Mouse (Mus musculus): ENCODE results near the gene Klhl26. TPM values are rescaled to one million over a fixed set of nuclear protein-coding genes. Genes with fewer than 3 reads are reported as not detected.

The Klhl26 gene
- total RNA-seq, 2 experiments from 2014 or later = 40.3 to 44.2 TPM

DNA sequence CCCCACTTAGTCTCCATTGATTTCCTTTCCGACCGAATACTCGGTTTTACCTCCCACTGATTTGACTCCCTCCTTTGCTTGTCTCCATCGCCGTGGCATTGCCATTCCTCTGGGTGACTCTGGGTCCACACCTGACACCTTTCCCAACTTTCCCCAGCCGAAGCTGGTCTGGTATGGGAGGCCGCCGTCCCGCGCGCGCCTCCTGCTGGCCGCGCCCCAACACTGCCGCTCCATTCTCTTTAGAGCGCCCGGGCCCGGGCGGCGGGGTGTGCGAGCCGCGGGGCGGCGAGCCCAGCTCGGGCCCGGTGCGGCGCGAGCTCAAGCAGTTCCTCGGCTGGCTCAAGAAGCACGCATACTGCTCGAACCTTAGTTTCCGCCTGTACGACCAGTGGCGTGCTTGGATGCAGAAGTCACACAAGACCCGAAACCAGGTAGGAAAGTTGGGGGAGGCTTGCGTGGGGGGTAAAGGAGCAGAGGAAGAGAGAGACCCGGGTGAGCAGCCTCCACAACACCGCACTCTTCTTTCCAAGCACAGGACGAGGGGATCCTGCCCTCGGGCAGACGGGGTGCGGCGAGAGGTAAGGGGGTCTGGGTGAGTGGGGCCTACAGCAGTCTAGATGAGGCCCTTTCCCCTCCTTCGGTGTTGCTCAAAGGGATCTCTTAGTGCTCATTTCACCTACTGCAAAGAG, 26.4 kb upstream of the Klhl26 start:
- peak; percentile 55 to 63 for DNase-seq (ENCODE audit: low spot score in 2 of 2)
- intact Hi-C loops (cut with DNase I) = loop anchor here (1.0 to 2.0 kb wide), 2 partner anchors 86 to 120 kb away; no protein-coding TSS in a partner anchor

DNA sequence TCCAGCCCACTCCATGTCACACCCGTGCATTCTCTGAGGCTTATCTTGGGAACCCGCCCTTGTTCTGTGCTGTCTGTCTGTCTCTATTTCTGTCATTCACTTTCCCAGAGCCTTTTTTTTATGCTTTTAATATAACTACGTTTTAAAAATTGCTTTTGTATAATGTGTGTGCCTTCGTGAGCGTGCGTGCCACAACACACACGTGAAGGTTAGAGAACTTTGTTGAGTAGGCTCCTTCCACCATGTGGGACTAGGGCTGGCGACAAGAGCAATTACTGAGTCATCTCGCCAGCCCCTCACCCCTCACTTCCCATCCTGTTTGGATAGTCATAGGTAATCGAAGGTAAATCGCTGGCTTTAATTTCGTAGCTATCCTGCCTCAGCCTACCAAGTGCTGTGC, 25.8 kb upstream of the Klhl26 start:
- intact Hi-C loops (cut with DNase I) = loop anchor here (2.0 kb wide), 1 partner anchor 86 kb away; no protein-coding TSS in a partner anchor
- peak in 1 of 2 experiments; percentile 38 for DNase-seq (ENCODE audit: low spot score in 2 of 2)

DNA sequence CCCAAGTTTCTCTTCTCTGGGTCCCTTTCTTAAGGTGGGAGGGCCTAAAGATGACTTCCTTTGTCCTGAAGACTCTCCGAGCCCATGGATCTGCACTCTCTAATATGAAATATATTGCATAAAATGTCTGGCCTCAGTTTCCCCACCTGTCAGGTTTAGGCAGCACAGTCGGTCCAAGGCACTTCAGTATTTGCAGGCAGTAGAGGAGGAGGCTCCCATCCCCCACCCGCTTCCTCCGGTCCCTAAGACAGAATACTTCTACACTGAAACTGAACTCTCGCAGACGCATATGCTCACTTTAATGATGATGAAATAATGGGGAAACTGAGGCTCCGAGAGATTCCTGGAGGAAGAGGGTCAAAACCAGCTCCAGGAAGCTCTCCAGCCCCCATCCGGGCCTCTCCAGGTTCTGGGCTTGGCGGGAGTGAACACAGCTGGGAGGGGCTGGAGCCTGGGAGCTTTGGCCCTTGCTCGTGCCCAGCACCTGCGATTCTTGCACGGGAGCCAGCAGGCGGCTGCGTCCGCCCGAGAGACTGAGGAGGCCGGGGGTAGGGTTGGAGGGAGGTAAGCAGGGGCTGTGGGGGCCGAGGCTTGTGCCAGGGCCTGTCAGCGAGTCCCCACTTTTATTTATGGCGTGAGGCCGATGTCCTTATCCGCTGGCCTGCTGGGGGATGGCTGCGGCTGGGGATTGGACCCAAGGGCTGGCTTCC, 25.2 kb upstream of the Klhl26 start:
- no peak for DNase-seq (ENCODE audit: low spot score in 2 of 2)
- intact Hi-C loops (cut with DNase I) = loop anchor here (2.0 kb wide), 1 partner anchor 85 kb away; no protein-coding TSS in a partner anchor

DNA sequence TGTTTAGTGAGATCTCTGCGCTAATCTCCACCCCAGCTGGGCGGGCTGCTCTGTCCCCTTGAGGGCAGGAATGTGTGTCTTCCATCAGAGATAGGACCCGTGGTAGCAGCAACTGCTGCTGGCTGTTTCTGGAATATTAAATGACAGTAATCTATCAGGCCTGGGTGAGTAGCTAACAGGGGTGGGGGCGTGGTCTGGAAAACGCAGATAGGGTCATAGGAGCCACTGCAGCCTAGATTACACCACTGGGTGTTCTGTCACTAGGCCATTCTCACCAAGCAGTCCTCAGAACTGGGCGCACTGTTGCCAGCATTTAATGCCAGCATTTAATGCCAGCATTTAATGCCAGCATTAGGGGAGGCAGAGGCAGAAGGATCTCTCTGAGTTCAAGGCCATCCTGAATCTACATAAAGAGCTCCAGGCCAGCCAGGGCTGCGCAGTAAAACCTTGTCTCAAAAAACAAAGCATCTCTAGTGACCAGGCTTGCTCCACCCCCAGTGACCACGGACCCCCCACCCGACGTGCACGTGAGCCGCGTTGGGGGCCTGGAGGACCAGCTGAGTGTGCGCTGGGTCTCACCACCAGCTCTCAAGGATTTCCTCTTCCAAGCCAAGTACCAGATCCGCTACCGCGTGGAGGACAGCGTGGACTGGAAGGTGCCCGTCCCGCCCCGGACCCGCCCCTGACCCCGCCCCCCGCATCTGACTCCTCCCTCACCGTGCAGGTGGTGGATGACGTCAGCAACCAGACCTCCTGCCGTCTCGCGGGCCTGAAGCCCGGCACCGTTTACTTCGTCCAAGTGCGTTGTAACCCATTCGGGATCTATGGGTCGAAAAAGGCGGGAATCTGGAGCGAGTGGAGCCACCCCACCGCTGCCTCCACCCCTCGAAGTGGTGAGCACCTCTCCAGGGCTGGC, 23.9 kb upstream of the Klhl26 start:
- intact Hi-C loops (cut with DNase I) = no loop called here
- no peak for DNase-seq (ENCODE audit: low spot score in 2 of 2)

DNA sequence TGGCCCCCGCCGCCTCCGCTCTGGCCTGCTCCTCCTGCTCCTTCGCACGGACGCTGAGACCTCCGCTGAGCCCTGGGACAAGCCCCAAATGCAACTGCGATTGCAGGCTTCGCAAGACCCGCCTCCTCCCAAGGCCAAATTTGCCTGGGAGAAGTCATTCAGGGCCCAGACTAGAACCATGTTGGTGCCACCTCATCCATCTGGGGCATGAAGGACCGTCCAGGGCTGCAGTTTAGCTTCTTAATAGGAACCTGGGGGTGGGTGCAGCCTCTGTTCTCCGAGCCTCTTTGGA, 18.9 kb upstream of the Klhl26 start:
- intact Hi-C loops (cut with DNase I) = no loop called here
- DNase-seq (ENCODE audit: low spot score in 2 of 2) = no peak

DNA sequence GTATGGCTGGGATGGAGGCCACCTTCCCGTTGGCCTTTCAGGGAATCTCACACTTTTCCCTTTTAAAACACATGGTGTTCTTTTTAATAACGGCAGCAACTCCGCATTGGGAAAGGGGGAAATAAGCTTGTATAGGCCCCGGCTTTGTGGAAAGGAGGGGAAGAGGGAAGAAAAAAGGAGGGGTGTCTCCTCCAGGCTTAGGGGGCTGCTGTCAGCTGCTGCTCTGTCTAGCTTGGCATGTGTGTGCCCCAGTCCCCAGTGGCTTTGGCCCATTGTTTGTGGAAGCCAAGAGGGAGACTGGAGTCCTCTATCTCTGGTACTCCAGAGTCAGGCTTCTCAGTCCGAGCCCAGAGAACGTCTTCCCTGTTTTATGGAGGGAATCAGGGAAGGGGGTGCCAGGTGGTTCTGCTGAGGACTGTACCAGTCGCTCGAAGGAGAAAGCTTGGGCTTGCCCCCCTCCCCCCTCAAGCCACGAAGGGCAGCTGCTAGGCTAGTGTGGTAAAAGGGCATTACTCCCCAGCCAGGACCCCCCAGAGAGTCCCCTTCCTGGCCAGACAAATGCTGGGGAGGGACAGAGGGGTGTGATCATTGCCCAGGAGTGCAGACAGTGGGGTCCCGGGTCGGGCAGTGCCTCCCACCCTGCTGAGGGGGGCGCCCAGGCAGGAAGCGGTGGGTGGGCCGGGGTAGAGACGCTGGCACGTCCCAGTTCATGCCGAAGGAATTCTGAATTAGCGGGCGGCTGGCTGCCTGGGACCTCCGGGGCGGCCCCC, 18.4 kb upstream of the Klhl26 start:
- intact Hi-C loops (cut with DNase I) = no loop called here
- DNase-seq (ENCODE audit: low spot score in 2 of 2) = no peak

DNA sequence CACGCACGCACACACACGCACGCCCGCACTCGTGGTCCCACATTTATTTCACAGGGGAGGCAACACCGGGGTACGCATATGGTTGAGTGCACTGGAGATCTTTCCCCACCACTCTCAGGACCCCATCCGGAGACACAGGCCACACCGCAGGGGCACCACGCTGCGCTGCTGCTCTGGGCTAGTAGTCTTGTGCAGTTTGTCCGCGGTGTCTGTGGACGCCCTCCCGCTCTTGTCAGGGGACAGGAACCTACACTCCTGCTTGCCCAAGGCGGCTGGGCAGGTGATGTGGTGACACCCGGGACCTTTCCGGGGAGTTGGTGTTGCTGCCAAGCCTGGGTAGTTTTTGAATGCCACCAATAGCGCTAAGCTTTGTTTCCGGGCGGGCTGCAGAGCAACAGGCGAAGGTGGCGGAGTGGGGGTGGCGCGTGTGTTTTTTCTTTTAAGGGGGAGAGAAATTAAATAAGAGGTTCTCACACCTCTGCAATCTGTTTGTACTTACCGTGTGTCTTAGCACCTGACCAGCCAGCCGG, 17.7 kb upstream of the Klhl26 start:
- intact Hi-C loops (cut with DNase I) = no loop called here
- no peak for DNase-seq (ENCODE audit: low spot score in 2 of 2)

DNA sequence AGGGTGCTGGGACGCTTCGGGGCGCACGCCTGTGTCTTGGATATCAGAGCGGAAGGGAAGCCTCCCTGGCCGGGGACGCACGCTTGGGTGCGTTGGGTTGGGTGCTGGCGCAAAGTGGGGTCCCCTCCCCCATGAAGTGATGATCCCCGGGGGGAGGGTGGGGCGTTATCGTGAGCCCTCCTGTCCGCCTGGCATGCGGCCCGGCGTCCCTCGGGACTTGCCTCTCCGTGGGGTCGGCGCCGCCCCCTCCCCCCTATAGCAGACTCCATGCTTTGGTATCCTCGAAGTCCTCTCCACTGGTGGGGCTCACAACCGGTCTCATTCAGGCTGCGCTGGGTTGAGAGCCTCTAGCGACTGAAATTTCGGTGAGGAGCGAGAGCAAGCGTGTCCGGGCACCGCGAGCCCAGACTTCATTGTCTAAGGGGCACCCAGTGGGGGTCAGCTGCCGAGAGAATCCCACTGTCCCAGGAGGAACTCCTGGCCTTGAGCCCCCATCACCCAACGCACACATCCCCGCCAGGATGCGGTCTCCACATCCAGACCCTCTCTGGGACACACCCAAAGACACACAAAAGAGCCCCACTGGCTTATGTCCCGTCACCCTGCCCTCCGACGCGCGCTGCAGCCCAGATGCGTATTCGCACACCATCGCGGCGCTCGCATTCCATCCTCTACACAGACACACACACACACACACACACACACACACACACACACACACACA, 17.1 kb upstream of the Klhl26 start:
- no peak for DNase-seq (ENCODE audit: low spot score in 2 of 2)
- intact Hi-C loops (cut with DNase I) = no loop called here

DNA sequence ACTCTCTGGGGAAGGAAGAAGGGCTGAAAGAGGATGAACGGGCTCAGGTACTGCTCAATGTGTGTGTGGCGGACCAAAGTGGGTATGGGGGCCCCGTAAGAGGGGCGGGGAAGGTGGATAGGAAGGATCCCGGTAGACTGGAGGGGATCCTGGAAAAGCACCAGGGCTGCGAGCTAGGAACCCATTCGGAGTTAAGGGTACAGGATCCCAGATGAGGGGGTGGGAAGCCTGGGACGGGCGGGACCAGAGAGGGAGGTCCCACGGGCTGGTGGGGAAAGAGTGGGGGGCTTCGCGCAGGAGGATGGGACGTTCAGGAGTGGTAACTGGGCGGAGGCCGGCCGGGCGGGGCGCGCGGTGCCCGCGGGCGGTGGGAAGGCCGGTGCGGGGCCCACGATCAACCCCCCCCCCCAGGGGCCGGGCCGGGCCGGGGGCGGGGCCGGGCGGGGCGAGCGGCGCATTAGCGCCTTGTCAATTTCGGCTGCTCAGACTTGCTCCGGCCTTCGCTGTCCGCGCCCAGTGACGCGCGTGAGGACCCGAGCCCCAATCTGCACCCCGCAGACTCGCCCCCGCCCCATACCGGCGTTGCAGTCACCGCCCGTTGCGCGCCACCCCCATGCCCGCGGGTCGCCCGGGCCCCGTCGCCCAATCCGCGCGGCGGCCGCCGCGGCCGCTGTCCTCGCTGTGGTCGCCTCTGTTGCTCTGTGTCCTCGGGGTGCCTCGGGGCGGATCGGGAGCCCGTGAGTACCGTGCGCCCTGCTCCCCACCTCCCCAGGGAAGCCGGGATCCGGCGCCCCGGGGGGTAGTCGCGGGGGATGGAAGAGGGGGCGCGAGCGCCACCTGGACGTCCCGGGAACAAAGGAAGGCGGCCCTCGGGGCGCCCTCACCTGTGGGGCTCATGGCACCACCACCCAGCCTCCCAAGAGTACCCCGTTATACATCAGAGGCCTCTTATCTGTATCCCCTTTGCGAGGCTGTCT, 16.2 kb upstream of the Klhl26 start, which contains the start of gene Crlf1:
Gene Crlf1, plus strand, starts transcription at position 495 of the 977 bp plus-strand sequence.
- intact Hi-C loops (cut with DNase I) = no loop called here
- no peak for DNase-seq (ENCODE audit: low spot score in 2 of 2)

DNA sequence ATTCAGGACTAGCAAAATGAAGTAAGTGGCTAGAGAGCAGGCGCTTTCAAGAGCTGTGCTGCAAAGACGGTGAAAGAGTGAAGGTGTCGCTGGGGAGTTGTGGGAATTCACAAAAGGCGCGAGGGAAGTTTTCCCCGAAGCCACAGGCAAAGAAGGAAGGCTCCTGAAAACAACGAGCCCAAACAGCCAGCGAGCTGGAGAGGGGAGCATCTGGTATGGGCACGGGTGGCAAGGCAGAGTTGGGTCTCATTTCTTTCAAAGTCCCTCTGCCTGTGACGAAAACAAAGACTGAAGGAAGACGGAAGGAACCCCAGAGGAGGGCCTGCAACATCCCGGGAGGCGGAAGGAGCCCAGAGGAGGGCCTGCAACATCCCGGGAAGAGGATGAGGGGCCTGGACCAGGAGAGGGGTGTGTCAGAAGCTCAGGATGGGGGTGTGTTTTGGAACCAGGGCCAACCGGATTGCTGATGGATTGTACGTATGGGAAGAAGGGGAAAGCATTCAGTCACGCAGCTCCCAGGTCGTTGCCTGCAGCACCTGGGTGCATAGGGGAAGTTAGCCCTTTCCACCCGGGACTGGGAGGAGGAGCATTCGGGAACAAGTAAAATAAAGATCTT, 14.2 kb upstream of the Klhl26 start:
- no peak for DNase-seq (ENCODE audit: low spot score in 2 of 2)
- intact Hi-C loops (cut with DNase I) = no loop called here

DNA sequence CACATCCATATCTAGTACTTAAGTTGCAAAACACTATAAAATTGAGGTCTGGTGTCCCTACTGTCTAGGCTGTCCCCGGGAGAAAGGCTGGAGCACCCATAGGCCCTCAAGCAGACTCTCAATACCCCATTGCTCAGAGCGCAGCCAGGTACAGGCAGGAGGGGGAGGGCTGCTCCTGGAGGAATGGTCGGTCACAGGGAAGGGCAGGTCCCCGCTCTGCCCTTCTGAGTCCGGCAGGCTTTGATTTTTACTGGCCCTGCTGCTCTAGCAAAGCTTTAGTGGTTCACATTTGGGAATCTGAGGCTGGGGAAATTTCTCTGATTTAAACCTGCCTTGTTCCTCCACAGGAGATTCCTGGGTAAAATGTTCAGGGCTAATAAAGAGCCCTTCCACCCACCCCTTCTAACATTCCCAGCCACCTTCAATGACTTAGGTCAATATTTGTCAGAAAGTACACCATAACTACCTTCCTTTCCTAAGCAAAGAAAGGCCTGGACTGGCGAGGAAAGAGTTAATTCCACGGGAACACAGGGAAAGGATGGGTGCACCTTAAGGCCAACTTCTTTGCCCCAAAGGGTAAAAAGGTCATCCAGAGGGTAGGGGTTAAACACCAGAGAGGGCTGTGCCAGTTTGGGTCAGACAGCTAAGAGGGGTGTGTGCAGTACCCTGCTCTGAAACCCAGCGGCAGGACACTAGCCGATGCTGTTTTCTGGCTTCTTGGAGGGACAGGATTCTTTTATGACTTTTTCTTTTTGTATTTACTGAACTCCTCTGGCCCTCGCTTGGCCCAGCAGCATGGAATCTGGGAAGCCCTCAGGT, 13.5 kb upstream of the Klhl26 start:
- DNase-seq (ENCODE audit: low spot score in 2 of 2) = no peak
- intact Hi-C loops (cut with DNase I) = no loop called here

DNA sequence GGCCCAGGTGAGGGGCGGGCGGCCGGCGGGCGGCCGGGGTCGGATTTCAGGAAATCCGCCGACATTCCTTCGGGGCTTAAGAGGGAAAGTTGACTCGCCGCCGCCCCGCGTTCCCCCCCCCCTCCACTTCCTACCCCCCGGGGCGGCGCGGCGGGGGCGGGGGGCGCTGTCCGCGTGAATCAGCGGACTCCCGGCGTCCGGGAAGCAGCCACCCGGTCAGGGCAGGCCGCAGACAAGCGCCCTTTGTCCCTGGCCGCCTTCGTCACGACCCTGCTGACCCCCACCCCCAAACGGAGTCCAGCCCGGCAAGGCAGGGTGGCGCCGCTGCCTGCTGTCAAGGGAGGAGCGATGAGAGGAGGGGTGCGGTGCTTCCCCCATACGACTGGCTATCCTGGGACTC, 12.8 kb upstream of the Klhl26 start:
- no peak for DNase-seq (ENCODE audit: low spot score in 2 of 2)
- intact Hi-C loops (cut with DNase I) = loop anchor here (5.0 kb wide), 1 partner anchor 72 kb away; no protein-coding TSS in a partner anchor

DNA sequence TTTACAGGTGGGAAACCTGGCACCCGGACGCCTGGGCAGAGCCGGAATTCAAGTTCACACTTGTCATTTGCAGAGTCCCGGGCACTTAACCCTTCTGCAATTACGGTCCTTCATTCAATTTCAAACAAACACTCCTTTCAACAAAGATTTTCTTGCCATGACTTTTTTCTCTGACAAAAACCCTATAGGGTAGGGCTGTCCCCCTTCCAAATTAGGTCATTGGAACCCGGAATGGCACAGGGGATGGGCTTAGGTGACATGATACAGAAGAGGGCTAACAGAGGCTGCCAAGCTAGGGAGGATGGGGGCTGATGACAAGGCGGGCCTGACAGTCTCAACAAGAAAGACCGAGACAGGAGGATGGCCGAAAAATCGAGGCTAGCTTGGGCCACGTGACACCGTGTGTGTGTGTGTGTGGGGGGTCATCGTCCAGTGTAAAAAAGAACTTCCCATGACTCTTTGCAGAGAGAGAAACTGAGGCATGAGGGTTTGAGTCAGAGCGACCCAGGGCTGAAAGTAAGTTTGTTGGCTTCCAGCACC, 12.2 kb upstream of the Klhl26 start:
- no peak for DNase-seq (ENCODE audit: low spot score in 2 of 2)
- intact Hi-C loops (cut with DNase I) = loop anchor here (5.0 kb wide), 1 partner anchor 72 kb away; no protein-coding TSS in a partner anchor

DNA sequence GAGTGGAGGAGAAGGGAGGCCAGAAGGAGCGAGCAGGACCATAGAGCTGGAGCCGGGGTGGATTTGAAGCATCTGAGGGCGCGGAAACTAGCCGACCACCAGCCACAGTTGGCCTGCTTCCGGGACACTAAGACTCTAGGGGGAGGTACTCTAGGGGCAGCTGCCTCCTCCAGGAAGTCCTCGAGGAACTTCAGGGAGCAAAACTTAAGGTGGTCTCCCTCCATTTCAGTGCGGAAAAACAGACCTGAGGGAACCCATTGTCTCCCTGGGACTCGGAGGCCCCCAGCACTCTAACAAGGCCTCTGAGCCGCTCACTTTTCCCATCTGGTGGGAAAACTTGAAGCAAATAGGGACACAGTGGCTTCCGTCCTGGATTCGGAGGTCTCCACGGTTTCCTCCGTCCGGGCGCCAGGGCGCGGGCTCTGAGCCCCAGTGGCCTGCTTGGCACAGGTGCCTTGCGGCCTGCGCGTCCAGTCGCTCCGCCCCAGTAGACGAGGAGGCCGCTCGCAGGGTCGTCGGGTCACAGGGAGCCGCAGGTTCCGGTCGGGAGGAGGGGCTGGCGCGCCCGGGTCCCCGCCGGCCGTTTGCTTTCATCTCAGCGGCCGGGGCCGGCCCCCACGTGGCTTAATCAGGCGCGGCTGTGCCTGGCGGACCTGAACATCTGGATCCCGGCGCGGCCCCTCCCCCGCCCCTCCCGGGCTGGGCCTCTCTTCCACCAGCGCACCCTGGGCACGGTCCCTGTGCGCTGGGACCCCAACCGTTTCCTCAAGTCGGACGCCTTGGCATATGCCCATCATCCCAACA, 11.4 kb upstream of the Klhl26 start:
- DNase-seq (ENCODE audit: low spot score in 2 of 2) = no peak
- intact Hi-C loops (cut with DNase I) = loop anchor here (5.0 kb wide), 1 partner anchor 71 kb away; no protein-coding TSS in a partner anchor

DNA sequence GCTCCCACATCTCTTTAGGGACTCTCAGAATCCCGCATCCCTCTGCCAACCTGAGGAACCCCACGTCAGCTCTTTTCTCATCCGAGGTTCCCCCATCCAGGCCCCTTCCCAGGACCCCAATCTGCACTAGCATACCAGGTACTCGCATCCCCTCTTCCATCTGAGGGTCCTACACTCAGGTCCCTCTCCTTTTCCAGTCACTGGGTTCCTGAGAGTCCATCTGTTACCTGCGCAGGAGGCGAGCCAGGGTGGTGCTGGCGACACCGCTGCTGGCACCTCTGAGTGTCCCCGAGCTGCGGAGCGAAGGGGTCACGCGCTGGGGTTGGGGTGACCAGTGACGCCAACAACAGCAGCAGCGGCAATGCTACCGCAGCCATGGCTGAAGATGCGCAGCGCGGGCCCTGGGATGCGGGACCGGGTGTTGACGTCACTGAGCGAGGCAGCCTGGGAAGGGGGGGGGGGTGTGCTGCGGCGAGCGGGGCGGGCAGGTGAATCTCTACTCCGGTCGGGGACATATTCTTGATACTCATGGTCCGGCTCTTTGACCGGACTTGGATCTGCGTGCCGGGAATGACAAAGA, 10.3 kb upstream of the Klhl26 start, which contains the start of gene Tmem59l:
Gene Tmem59l, minus strand, starts transcription at position 418 of the 580 bp plus-strand sequence.
- intact Hi-C loops (cut with DNase I) = loop anchor here (5.0 kb wide), 1 partner anchor 70 kb away; no protein-coding TSS in a partner anchor

More for the DNA sequence above, 10.3 kb upstream of the Klhl26 start, which contains the start of gene Tmem59l:
- DNase-seq (ENCODE audit: low spot score in 2 of 2) = peak; percentile 63 to 64

Data from left cerebral cortex, postnatal 25 days (tissue).